Mouse (Mus musculus): Measurements from ENCODE around the gene Smyd4.

The Smyd4 gene

DNA sequence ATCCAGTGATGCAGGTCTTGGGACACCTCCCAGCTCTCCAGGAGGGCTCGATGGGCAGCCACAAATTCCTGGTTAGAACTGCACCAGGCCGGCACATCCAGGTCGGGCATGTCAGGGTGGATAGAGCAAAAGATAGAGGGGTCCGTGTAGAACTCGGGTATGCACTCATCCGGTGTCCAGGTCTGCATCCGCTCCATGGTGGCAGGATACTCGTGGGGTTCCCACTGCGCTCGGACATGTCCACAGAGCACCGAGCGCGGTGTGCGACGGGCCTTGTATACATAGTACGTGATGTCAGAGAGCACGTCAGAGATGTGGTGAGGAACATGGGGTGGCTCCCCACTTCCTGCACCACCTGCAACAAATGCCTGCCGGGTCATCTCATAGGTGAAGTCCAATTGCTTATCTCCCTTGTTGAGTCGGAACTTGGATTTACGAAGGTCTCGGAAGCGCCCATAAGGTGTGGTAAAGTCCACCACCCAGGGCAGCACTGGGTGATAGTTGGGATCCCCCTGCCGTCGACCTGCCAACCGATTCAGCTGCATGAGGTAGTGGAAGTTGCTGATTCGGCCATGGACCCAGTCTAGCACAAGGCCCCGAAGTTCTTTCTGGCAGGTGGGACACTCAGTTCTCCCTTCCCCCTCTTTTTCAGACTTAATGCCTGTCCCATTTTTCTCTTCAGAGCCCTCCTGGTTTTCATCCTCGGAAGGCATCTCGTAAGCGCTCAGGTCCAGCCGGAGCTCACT, 104.8 kb downstream of the Smyd4 start:
- DNase-seq (ENCODE audit: extremely low spot score) = no peak

DNA sequence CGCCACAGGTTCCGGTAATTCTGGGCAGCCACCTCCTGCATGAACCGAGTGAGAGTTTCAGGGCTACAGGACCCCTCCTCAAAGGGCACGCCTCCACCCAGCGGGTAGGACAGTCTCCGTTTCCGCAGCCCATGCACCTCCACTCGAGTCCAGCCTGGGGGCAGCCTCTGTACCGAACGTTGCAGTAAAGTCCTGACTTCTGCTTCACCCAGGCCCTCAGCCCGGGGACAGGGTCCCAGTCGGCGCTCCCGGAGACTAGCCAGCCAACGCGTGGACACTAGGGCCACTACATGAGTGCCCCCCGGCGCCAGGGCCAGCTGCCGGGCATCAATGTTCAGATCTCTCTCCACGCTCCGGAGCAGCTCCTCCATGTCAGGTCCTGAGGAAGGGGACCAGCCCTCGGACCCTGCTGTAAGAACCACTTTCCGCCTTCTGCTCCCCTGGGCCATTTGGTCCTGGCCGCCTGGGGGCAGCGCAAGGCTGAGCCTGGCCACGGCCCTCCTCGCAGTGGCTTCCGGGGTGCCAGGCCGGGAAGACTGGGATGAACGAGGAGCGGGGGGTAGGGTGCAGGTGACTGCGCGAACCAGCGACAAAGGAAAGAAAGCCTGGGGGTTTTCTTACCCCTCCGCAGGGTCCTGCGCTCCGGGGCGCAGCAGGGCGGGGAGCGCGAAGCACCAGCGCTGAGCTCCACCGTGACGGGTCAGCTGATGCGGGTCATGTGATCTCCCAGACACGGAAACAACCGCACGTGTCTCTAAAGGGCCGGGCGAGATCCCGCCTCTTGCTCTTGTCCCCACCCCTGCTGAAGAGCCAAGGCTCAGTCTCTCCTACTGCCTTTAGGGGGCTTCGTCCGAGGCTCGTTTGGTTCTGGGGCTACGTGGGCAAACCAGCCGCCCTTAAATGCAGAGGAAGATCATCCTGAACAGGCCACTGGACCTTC, 106.0 kb downstream of the Smyd4 start, which contains the start of gene Wdr81:
TSS of gene Wdr81 (minus strand) at position 727 of the 940 bp plus-strand sequence.
- peak; percentile 88 for DNase-seq (ENCODE audit: extremely low spot score)
